Mouse (Mus musculus): ENCODE measurements at regions not wholly inside any gene's neighbourhood (a gene's known extent, or its start where the extent isn't known, plus 50 kb on each side); places are given as distances from the start of the nearest gene placed in this dataset.

GRCm38 (mm10) chr8:125343867-125344266 lies 225.7 kb downstream of the Sipa1l2 start:
- no peak for TF ChIP-seq HCFC1 (IDR thresholded peaks at IDR 0.05; ENCODE audit: low read depth, low read length)
- TF ChIP-seq POLR2A (IDR thresholded peaks at IDR 0.05; ENCODE audit: low read depth, low read length): no peak
- TF ChIP-seq UBTF (IDR thresholded peaks at IDR 0.05; ENCODE audit: low read depth, low read length): no peak
- no peak for TF ChIP-seq CTCF (conservative IDR thresholded peaks at IDR 0.05 in 1 of 2, IDR thresholded peaks at IDR 0.05 in 1 of 2; ENCODE audit: low read depth in 2 of 2, low read length in 2 of 2)
- no peak for TF ChIP-seq GABPA (IDR thresholded peaks at IDR 0.05; ENCODE audit: insufficient replicate concordance, low read depth, low read length)
- no peak for TF ChIP-seq MYC (IDR thresholded peaks at IDR 0.05; ENCODE audit: low read depth, low read length)
- no peak for TF ChIP-seq E2F4 (IDR thresholded peaks at IDR 0.05; ENCODE audit: insufficient replicate concordance, low read depth, low read length)

Data from CH12.LX (cell line).